Mouse (Mus musculus): ENCODE data around the gene Olfr1311.
"Not testable (repeated sequence)": the region's sequence is repeated elsewhere in the genome, so short reads cannot be mapped to it uniquely, and the experiment has no call there.

Olfr1311 gene

GRCm38 (mm10) chr2:112024312-112024711 is at the start of gene Olfr1311:
Gene Olfr1311, minus strand, starts transcription at chr2:112024412.
- no peak for DNase-seq (ENCODE audit: low spot score)

DNA sequence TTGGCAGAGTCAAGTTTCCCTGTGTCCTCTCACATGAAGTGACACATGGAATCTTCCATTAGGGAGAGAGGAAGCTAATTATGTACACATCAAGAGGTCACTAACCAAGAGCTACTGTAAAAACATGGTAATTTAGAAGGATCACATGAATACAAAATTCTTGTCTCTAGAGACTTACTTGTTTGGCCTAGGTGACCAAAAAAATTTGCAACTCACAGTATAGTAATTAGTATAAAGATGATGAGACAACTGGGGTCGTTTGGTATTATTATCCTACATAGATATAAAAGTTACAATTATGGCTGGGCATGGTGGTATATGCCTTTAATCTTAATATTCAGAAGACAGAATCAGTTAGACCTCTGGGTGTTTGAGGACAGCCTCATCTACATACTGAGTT is 25.9 kb upstream of the Olfr1311 start, which contains the start of gene Olfr1312:
Olfr1312 (minus strand) TSS at position 101 of the 400 bp plus-strand sequence.
- DNase-seq (ENCODE audit: low spot score), result no peak

DNA sequence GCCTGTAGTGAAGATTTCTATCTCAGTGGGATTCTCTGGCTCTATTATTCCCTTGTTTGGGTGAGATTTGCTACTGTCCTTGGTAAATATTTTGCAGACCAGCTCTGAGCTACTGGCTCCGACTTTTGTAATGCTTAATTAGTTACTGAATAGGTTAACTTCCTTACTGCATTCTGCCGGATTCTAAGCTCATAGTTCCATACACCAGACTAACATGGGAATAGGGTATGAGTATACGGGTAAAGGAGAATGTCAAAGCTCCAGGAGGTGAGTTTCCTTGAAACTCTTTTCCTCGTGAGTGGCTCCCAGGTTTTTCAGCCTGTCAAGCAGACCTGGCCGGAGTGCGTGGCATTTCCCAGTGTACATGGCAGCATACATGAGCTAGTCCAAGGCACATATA is 2.8 kb upstream of the Olfr1311 start:
- not testable (repeated sequence) for DNase-seq (ENCODE audit: low spot score)

DNA sequence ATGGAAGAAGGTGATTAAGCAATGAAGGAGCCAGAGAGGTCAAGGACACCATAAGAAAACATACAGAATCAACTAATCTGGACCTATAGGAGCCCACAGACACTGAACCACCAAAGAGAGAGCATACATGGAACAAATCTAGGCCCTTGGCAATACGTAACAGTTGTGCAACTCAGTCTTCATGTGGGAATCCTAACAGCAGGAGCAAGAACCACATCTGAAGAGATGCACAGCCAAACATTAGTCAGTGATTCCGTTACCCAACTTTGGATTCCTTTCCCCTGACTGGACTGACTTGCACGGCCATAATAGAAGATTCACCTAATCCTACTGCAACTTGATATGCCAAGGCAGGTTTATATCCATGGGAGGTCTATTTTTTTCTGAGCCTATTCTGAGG is 9.3 kb downstream of the Olfr1311 start:
- no peak for DNase-seq (ENCODE audit: low spot score)

DNA sequence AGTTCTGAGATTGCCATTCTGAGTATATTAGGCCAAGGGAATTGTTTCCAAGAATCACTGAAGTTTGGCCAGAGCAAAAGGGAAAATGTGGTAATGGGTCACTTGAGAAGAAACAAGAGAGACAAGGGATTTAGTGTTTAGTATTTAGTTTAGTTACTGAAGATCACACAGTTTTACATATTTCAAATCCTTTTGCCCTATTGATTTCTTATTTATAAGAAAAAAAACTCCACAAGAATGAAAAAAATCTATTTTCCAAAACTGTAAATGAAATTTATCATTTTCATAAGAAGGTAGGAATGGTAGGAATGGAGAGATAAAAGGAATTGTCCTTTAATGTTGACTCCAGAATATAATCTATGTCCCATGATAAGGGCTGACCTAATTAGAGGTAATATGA is 11.6 kb downstream of the Olfr1311 start, which contains the start of gene Olfr1310:
Olfr1310 (minus strand) TSS at position 101 of the 400 bp plus-strand sequence.
- no peak for DNase-seq (ENCODE audit: low spot score)

DNA sequence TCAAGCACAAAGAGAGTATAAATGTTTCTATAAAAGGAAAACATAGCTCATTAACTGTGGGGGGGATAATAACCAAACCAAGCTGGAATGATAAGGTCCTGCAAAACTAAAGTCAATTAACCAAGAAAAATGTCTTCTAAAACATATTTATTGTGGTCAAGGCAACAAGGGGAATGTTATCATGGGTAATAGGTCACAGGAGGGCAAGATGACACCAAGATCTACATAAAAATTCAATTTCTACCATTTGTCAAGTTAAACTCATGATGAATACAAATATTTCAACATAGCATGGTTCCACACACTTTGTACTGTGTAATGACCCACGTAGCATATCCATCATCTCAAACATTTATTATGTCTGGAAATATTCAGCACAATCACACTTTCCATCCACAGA is 34.0 kb downstream of the Olfr1311 start, which contains the start of gene Olfr1309:
Olfr1309 (minus strand) TSS at position 101 of the 400 bp plus-strand sequence.
- DNase-seq (ENCODE audit: low spot score), result no peak
